Mouse (Mus musculus) spleen, adult 2 months (tissue): Measurements from ENCODE around the gene Col2a1.

Experiments used
- CTCF ChIP-seq: fragments of 200-500 bp; IDR thresholded peaks from 2 replicates; pipeline ENCODE4 v1.5.1; 2011; ENCODE audit warnings: mild to moderate bottlenecking, inconsistent platforms; ENCODE audit not compliant: insufficient read depth, insufficient read length, insufficient replicate concordance; ENCODE audit errors: extremely low read depth
- POLR2A ChIP-seq: fragments of 200-500 bp; IDR thresholded peaks from 2 replicates; pipeline ENCODE4 v1.6.1; 2011; ENCODE audit warnings: low read depth, low read length, inconsistent platforms

GRCm38 (mm10) chr15:97965311-97966045, 39.0 kb downstream of the Col2a1 start:
- TF ChIP-seq POLR2A (no peak), CTCF (no peak)
